In genomic region chr6:149413256-149413655, GRCm38 (mm10) we compare ENCODE assay signal across 24 mouse cellular contexts. TPM values are rescaled to one million over a fixed set of nuclear protein-coding genes. Genes with fewer than 3 reads are reported as not detected.
A peak's percentile ranks its signal among the peaks of the same experiment; 100 is the strongest.
DNase-seq lines count a peak whose midpoint lies in the region; ATAC-seq and TF ChIP-seq lines count a peak whose summit lies in the region.
"Had no signal": no experiment of that assay in that cellular context is flagged by ENCODE, and none has a peak within 500 bp of the region (broad histone marks: within the 10 kb centered on the region; RNA-seq: fewer than 3 reads in every experiment).

No protein-coding gene starts in this region.

- no peak overlapping the region for H3ac ChIP-seq in myocyte (ENCODE audit: control insufficient read depth, insufficient read length)

- H3K27me3 ChIP-seq in megakaryocyte, embryonic 14.5 days (replicated peaks), result no peaks in the 10 kb centered on the region
- H3K27me3 ChIP-seq in myocyte (ENCODE audit: control insufficient read depth, insufficient read depth, insufficient read length), result no peaks in the 10 kb centered on the region
- H3K27me3 ChIP-seq: CH12.LX; embryonic facial prominence, embryonic 15.5 days; heart, embryonic 13.5 days; intestine, embryonic 15.5 days; neural tube, embryonic 12.5 days had no signal

- peaks cover 6% of the 10 kb centered on the region for H3K36me3 ChIP-seq in megakaryocyte, embryonic 14.5 days (replicated peaks; ENCODE audit: low read length)
- H3K36me3 ChIP-seq in myocyte (ENCODE audit: control insufficient read depth, insufficient read depth), result no peaks in the 10 kb centered on the region
- H3K36me3 ChIP-seq: embryonic facial prominence, embryonic 15.5 days; heart, embryonic 13.5 days; intestine, embryonic 15.5 days; neural tube, embryonic 12.5 days had no signal

- H3K9me3 ChIP-seq in megakaryocyte, embryonic 14.5 days, result no peaks in the 10 kb centered on the region
- H3K9me3 ChIP-seq: embryonic facial prominence, embryonic 15.5 days; forebrain, embryonic 10.5 days; heart, embryonic 13.5 days; intestine, embryonic 15.5 days; midbrain, embryonic 10.5 days; neural tube, embryonic 12.5 days had no signal

- no peak for TF ChIP-seq POLR2A in myocyte (IDR thresholded peaks at IDR 0.05; ENCODE audit: insufficient read length, low read depth)

- H3K4me3 ChIP-seq in megakaryocyte, embryonic 14.5 days (replicated peaks), result peak overlapping the region; percentile 70
- no peak overlapping the region for H3K4me3 ChIP-seq in myocyte
- H3K4me3 ChIP-seq: embryonic facial prominence, embryonic 15.5 days; forebrain, embryonic 10.5 days; gastrocnemius, adult 2 months; heart, embryonic 13.5 days; intestine, embryonic 15.5 days; midbrain, embryonic 10.5 days; neural tube, embryonic 12.5 days had no signal

- DNase-seq in adrenal gland, adult 2 months, result peak; percentile 6
- DNase-seq in adrenal gland, postnatal 10 days, result no peak
- DNase-seq in cerebellum, adult 9-11 months, result peak; percentile 68
- no peak for DNase-seq in urinary bladder, postnatal 14 days (ENCODE audit: low spot score)
- DNase-seq in gastrocnemius, adult 8-10 months (ENCODE audit: low spot score in 2 of 2), result no peak
- DNase-seq: gastrocnemius, adult 2 months; heart, postnatal 36 days; kidney, adult 9 months; kidney, postnatal 25 days; lung, adult 2 months; lung, postnatal 36 days had no signal

- no peak overlapping the region for H3K4me2 ChIP-seq in myocyte (ENCODE audit: low read depth)
- H3K4me2 ChIP-seq: embryonic facial prominence, embryonic 15.5 days; heart, embryonic 13.5 days; hindbrain, embryonic 14.5 days; intestine, embryonic 15.5 days; liver, embryonic 11.5 days; neural tube, embryonic 12.5 days had no signal

- ATAC-seq in megakaryocyte, adult 5-6 weeks (ENCODE audit: poor library complexity, severe bottlenecking), result no peak
- ATAC-seq: forebrain, postnatal 0 days; intestine, embryonic 15.5 days had no signal

- peaks cover 16% of the 10 kb centered on the region for H3K79me2 ChIP-seq in myocyte (ENCODE audit: control insufficient read depth, insufficient read depth)

- peaks cover 49% of the 10 kb centered on the region for H3K4me1 ChIP-seq in megakaryocyte, embryonic 14.5 days
- H3K4me1 ChIP-seq: intestine, embryonic 15.5 days; neural tube, embryonic 12.5 days had no signal

TF ChIP-seq in myocyte, 11 proteins besides CTCF, POLR2A, EP300 and RAD21:
- TF ChIP-seq CEBPB (IDR thresholded peaks at IDR 0.05; ENCODE audit: insufficient read depth, poor library complexity, severe bottlenecking), result 0 out of 2 replicates have a peak, but pooled peaks have one; percentile 6
- TF ChIP-seq E2F4 (IDR thresholded peaks at IDR 0.05; ENCODE audit: insufficient read depth), result no peak
- no peak for TF ChIP-seq TCF12 (IDR thresholded peaks at IDR 0.05; ENCODE audit: insufficient read depth, poor library complexity, severe bottlenecking)

RNA-seq across cellular contexts. Expression of gene Bicd1, which starts 4.6 kb away (rescaled TPM):
- 1 to 10 TPM; 4.4 to 5.3 TPM for total RNA-seq in adrenal gland, adult 2 months (2021)
- polyA plus RNA-seq in adrenal gland, adult 2 months (2012; rRNA removed), result 0.94 TPM in 2 replicates
- total RNA-seq in adrenal gland, postnatal 10 days (2021), result 1 to 10 TPM; 5.4 to 5.5 TPM
- polyA plus RNA-seq in megakaryocyte, embryonic 14.5 days (2012; ENCODE audit: insufficient read depth, low replicate concordance), result 0.28 and 0.79 TPM in 2 replicates
- total RNA-seq in megakaryocyte, adult 5-6 weeks (2015), result 0.13 and 0.14 TPM in 2 replicates
- 0.48 and 1.4 TPM in 2 replicates for total RNA-seq in megakaryocyte, adult 5-6 weeks (2017)
- polyA plus RNA-seq in myocyte (2012; fragmentation: generic; extraction: Trizol), result 1.0 TPM
- total RNA-seq in gastrocnemius, adult 8-10 months (2022), result 1 to 10 TPM in 1 of 4 experiments, under 1 TPM in 3; 0.27 to 1.5 (median 0.30) TPM
- total RNA-seq: CH12.LX had no signal

Comparison
In these comparisons a context has a peak if more than half of its experiments do, and no peak if none do; other contexts are left out.
1. DNase-seq: peak in adrenal gland, adult 2 months (single experiment) and cerebellum, adult 9-11 months (single experiment); none in adrenal gland, postnatal 10 days (single experiment), urinary bladder, postnatal 14 days (single experiment) and gastrocnemius, adult 8-10 months (0 of 2).